Mouse (Mus musculus): ENCODE data around the gene Traf3ip2.

The Traf3ip2 gene

DNA sequence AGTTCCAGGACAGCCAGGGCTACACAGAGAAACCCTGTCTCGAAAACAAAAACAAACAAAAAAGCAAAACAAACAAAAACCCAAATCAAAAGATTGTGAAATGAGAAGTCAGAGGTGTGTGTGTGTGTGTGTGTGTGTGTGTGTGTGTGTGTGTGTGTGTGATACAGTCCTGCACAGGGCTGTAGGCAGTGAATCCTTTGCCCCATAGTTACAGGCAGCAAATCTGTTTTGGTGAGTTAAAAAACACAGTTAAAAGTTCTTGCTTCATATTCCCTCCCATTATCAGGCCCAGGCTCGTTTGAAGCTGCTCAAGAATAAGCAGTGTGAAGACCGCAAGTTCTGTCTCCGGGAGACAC is at the start of gene Traf3ip2:
Gene Traf3ip2 (plus strand): TSS at position 302 of the 356 bp plus-strand sequence.
- no peak for DNase-seq (ENCODE audit: low spot score in 2 of 2)

DNA sequence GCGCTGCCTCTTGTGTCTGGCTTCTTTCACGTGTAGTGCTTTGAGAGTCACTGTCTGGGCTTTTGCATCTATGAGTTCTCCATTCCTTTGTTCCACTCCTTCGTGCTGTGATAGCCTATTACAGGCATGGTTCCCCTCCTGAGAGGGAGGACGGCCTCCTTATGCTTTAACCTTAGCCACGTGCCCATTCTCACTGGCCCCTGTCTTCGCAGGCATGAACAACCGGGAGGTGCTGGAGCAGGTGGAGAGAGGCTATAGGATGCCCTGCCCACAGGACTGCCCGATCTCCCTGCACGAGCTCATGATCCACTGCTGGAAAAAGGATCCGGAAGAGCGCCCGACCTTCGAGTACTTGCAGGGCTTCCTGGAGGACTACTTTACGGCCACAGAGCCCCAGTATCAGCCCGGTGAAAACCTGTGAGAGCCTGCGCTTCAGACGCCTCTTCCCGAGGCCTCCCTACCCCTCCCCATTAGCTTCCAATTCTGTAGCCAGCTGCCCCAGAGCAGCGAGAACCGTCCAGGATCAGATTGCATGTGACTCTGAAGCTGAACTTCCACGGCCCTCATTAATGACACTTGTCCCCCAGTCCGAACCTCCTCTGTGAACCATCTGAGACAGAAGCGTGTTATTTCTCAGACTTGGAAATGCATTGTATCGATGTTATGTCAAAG is 49.0 kb upstream of the Traf3ip2 start:
- no peak for DNase-seq (ENCODE audit: low spot score in 2 of 2)

DNA sequence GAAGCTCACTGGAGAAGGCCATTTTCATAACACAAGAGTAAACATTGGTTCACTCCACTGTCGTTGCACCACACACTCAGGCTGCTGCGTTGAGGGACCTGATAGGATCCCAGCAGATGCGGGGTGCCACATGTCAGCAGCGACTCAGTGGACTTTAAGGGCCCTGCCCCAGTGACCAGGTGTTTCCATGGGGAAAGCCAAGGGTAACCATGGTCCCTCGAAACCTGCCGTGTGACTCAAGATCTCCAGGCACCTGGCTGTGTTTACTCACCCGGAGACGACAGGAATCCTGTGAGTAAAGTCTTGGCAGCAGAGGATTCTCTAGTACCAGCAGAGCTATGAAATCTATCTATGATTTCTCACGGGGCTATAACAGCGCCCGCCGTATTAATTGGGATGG is 45.8 kb upstream of the Traf3ip2 start:
- no peak for DNase-seq (ENCODE audit: low spot score in 2 of 2)

- DNase-seq (ENCODE audit: low spot score in 2 of 2), result no peak
These were observed 43.7 kb upstream of the Traf3ip2 start for GRCm38 (mm10) chr10:39568991-39569390.

DNA sequence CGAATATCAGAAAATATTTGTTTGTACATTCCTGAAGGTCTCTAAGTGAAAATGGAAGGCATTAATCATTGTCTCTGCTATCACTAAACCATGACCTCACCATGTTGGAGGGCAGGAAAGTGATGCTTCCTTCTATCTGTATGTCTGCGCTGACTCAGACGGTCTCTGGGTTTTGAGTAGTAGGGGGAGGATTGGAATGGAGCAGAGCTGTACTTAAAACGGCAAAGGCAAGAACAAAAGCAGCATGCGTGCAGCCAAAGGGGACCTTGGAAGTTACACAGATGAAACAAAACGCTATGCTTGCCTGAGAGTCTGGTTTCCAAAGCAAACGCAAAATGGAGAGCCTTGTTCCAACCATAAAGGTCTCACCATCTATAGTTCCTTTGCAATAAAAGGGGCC is 41.7 kb upstream of the Traf3ip2 start:
- no peak for DNase-seq (ENCODE audit: low spot score in 2 of 2)

- DNase-seq (ENCODE audit: low spot score in 2 of 2), result no peak
These were observed 40.6 kb upstream of the Traf3ip2 start for GRCm38 (mm10) chr10:39572050-39572671.

DNA sequence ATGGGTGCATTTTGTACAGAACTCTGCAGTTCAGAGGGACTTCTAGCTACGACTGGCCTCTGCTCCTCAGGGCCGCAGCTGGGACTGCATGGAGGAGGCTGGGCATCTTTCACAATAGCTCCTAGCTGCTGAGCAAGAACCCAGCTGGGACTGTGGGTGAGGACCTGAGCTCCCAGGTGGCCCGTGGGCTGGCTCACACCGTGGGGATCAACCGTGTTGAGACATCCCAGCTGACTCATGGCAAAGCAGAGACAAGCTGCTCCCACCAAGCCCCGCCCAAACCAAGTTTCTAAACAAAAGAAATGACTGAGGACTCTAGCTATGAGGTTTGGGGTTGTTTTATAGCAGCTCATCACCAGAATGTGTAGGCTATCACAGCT is 40.1 kb upstream of the Traf3ip2 start:
- DNase-seq (ENCODE audit: low spot score in 2 of 2), result peak; percentile 35 to 74

- no peak for DNase-seq (ENCODE audit: low spot score in 2 of 2)
These were observed 36.3 kb upstream of the Traf3ip2 start for GRCm38 (mm10) chr10:39576466-39576865.

GRCm38 (mm10) chr10:39580477-39580876 is 32.3 kb upstream of the Traf3ip2 start:
- no peak for DNase-seq (ENCODE audit: low spot score in 2 of 2)

DNA sequence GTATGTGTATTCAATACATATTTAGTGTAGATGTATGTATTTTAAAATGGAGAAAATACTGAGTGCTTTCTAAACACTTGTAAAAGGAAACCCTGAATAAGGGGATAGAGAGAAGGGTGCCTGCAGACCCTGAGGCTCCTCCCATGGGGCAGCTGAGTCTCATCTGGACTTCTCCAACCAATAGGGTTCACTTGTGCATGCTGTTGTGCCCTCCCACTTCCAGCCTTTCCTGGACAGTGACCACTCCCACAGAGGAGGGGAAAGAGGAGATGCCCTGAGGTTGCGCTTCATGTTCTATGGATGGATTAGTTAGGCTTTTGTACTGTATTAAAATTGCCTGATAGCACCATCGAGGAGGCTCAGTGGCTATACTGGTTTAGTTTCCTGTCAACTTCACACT is 30.3 kb upstream of the Traf3ip2 start:
- no peak for DNase-seq (ENCODE audit: low spot score in 2 of 2)

DNA sequence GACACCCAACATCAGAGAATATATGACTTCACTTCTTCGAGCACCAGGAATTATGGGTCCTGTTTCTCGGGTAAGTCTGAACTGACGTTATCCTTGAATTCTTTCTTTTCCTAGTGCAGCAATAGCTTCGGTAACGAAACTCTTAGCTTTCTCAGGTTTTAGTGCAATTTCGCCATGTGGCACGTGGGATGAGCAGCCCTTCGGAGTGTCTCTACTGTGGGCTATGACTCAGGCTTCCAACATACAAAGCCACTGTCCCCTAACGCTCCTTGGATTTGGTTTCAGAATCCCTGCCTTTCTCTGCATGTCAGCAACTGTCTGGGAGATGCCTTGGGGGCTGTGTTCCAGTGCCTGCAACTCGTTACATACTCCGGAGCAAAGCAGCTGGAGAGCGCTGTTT is 29.0 kb upstream of the Traf3ip2 start:
- DNase-seq (ENCODE audit: low spot score in 2 of 2), result peak in 1 of 2 experiments; percentile 48

DNA sequence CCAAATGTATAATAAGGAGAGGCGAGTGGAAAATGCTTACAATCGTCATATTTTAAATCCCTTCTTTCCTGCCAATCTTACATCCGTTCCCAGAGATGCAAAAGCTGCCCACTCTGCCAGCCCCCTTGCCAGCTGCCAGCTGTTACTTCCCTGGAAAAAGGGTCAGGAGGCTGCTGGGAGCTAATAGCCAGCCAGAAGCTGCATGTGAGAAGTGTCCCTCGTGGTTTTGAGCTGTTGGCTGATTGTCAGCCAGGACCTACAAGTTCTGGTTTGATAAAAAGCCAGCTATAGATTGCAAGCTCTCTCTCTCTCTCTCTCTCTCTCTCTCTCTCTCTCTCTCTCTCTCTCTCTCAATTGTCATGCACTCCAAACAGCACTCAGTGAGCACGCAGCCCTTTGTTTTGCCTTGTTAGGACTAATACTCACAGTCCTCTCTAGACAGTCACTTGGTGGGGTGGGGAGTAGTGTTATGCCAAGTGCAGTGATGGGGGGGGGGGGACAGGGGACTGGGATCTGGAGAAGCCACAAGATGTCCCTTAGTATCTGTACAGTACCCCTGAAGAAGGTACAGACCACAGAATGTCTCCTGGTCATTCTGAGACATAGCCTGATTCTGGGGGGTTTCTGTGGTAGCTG is 25.3 kb upstream of the Traf3ip2 start:
- DNase-seq (ENCODE audit: low spot score in 2 of 2), result no peak

DNA sequence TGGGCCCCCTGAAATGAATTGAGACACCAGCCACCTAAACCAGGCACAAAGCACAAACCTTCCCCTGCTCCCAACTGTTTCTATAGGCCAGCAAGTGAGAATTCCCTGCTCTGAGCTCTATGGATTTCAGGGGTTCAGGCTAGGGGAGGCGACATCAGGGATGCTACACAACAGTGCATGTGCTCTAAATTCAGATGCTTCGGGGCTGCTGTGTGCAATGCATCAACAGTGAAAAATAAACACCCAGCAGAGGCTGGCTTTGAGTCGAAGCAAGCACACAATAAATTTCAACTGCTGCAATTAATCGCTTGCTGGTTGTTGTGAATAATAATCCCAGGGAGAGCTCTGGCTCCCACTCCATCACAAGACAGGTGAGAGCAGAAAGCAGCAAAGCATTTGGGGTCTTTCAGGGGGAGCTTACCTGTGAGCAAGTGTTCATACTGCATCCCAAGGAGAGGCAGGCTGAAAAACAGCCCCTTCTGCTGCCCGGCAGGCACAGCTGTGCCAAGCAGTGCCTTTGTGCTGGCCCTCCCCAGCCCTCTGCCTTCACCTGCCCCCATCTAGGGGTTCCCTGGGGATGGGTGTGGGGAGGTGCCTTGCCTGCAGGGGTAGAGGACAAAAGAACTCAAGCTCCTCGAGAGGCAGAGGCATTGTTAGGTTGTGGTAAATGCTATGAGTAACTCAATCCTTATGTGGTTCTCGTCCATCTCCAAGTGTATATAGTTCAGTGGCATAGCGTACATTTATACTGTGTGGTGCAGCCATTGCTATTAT is 24.6 kb upstream of the Traf3ip2 start:
- DNase-seq (ENCODE audit: low spot score in 2 of 2), result no peak

- no peak for DNase-seq (ENCODE audit: low spot score in 2 of 2)
These were observed 22.8 kb upstream of the Traf3ip2 start for GRCm38 (mm10) chr10:39589765-39590546.

- DNase-seq (ENCODE audit: low spot score in 2 of 2), result no peak
These were observed 22.1 kb upstream of the Traf3ip2 start for GRCm38 (mm10) chr10:39590629-39591028.

DNA sequence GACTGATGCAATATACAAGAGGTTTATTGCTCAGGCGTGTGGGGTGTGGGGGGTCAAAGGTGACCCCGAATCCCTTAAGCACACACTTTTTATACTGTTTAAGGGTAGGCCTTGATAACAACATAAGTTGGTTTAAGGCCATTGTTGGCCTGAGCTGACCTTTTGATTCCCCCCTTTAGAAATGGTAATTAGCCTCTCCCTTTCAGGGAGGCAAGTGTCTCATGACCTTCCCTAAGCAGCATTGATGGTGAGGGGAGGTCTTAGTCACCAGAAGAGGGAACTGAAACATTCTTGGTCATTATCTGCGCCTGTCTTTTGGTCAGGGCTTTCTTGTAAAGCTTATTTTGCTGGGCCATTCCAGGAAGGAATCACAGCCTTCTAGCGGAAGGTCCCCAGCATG is 20.2 kb upstream of the Traf3ip2 start:
- DNase-seq (ENCODE audit: low spot score in 2 of 2), result no peak

DNA sequence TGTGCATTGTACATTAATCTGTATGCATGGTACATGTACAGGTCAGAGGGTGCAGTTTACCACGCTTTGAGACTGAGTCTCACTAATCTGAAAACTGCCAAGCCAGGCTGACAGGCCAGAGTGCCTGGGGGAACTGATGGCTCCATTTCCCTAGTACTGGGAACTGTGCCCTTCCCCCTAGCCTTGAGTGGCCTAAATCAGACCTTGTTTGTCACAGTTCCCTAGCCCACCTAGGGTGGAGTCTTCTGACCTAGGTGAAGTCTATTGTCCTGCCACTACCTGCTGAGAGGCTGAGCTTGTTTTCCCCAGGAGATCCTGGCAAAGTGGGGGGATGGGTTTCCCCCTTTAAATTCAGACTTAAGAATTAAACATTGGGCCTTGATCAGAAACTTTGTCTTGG is 18.0 kb upstream of the Traf3ip2 start:
- DNase-seq (ENCODE audit: low spot score in 2 of 2), result no peak

GRCm38 (mm10) chr10:39595862-39596261 is 16.9 kb upstream of the Traf3ip2 start:
- no peak for DNase-seq (ENCODE audit: low spot score in 2 of 2)

GRCm38 (mm10) chr10:39597116-39597791 is 15.5 kb upstream of the Traf3ip2 start:
- no peak for DNase-seq (ENCODE audit: low spot score in 2 of 2)

DNA sequence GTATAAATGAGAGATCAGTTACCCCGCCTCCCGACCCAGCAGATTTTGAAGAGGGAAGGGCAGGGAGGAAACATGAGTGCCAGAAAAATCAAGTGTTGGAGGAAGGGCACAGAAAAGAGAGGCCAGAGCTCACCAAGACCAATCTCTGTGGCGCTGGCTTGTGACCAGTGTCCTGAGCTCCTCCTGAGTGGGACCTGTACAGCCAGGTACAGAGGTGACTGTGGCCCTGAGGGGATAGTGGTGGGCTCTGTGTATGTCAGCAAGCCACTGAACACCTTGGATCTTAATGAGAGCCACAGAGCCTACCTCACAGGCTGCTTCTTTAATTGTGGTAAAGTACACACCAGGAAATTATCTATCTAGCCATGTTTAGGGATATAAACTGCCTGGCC is 14.9 kb upstream of the Traf3ip2 start:
- DNase-seq (ENCODE audit: low spot score in 2 of 2), result no peak

DNA sequence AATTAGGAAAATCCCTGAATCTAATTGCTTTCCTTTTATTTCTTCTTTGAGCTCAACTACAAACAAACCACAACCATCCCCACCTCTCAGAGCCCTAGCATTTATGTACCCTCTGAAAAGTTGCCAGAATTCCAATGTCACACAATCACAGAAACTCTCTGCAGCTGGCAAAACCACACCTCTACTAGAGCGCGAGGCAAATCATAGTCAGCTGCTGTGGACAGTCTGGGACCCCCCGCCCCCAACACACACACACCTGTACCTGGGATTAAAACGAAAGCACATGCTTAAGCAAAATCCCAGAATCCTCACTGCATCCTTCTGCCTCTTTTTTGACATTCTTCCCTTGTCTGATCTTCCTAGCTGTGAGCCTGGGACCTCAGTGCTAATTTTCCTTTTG is 13.1 kb upstream of the Traf3ip2 start:
- DNase-seq (ENCODE audit: low spot score in 2 of 2), result no peak
